Mouse (Mus musculus) stomach, embryonic 16.5 days (tissue): Measurements from ENCODE around the gene Gm44973. TPM values are rescaled to one million over a fixed set of nuclear protein-coding genes. Genes with fewer than 3 reads are reported as not detected.
A peak's percentile ranks its signal among the peaks of the same experiment; 100 is the strongest.
"Not testable (repeated sequence)": the region's sequence is repeated elsewhere in the genome, so short reads cannot be mapped to it uniquely, and the experiment has no call there.

Experiments used
- ATAC-seq: fragments of 200-750 bp; cut with Nextera tagmentation; 2 replicates; pipeline ENCODE4 v1.8.0; 2017; ENCODE audit warnings: moderate number of reproducible peaks, moderate TSS enrichment; ENCODE audit not compliant: insufficient read depth, low FRiP score
- H3K27ac ChIP-seq: fragments of 300-500 bp; sonication (generic); 2 replicates; pipeline ENCODE4 v1.5.1; 2014; ENCODE audit warnings: low read length
- H3K27me3 ChIP-seq: fragments of 300-500 bp; sonication (generic); 2 replicates; pipeline ENCODE4 v1.6.1; 2014; ENCODE audit warnings: low read length, control low read depth, mixed read lengths; ENCODE audit not compliant: control insufficient read depth, insufficient read depth
- H3K36me3 ChIP-seq: fragments of 300-500 bp; sonication (generic); 2 replicates; pipeline ENCODE4 v1.6.1; 2014; ENCODE audit warnings: low read length; ENCODE audit not compliant: control insufficient read depth, insufficient read depth
- H3K4me1 ChIP-seq: fragments of 300-500 bp; sonication (generic); 2 replicates; pipeline ENCODE4 v1.6.1; 2014; ENCODE audit warnings: low read length, control low read depth, mixed read lengths; ENCODE audit not compliant: control insufficient read depth, insufficient read depth
- H3K4me2 ChIP-seq: fragments of 300-500 bp; sonication (generic); 2 replicates; pipeline ENCODE4 v1.6.1; 2014; ENCODE audit warnings: low read depth, low read length, mixed read lengths
- H3K4me3 ChIP-seq: fragments of 300-500 bp; sonication (generic); replicated peaks from 2 replicates; pipeline ENCODE4 v1.5.1; 2014; ENCODE audit warnings: mild to moderate bottlenecking, low read length
- H3K9ac ChIP-seq: fragments of 300-500 bp; sonication (generic); 2 replicates; pipeline ENCODE4 v1.6.1; 2014; ENCODE audit warnings: low read length
- H3K9me3 ChIP-seq: fragments of 300-500 bp; sonication (generic); replicated peaks from 2 replicates; pipeline ENCODE4 v1.6.1; 2016; ENCODE audit warnings: low read length, control low read depth; ENCODE audit not compliant: control insufficient read depth
- WGBS: fragments of 180-500 bp; shearing (Covaris S2); extraction: QIAGEN DNeasy Blood & Tissue Kit; methylation state at CpG from one replicate; pipeline ENCODE4 v1.1.7; 2014; 5-methylcytosine and 5-hydroxymethylcytosine counted together
- polyA plus RNA-seq: library from polyadenylated mRNA; unstranded; fragments of >200 nt; fragmentation: Nextera tagmentation; extraction: Ambion mirVana; gene quantifications from 2 replicates; pipeline ENCODE4 v1.2.1, GENCODE M21; 2015

Gm44973 gene
- polyA plus RNA-seq, 1 experiment from 2014 or later, result 1.3 TPM

DNA sequence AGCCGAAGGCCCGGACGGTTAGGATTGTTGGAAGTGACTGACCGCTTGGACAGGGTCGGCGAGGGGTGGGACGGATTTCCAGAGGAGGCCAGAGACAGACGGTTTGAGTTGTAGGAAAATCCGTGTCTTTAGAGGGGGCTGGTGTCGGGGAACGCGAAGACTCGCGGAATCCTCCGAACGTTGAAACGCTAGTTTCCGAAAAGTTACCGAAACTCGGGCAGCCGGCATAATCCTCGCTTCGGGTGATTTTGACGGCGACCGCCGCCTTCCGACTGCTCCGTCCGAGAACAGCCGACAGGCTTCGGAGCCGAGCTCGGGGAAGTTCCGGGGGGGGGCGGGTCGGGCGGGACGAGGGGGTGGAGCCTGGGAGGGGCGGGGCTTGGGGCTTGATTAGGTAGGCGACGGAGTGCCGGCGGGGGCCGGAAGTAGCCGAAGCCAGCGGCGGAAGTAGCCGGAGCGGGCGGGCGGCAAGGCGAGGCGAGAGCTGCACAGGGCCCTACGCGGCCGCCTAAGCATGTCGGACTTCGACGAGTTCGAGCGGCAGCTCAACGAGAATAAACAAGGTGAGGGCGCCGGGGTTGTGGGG lies 46.6 kb downstream of the Gm44973 start, which contains the start of gene U2af2:
TSS of gene U2af2 (plus strand) at position 370 of the 586 bp plus-strand sequence.
- Histone ChIP-seq H3K4me3 (peak within 1 kb of the TSS; percentile 88), H3K4me1 (peaks cover 25% of the 10 kb centered on the region), H3K27ac (peak within 1 kb of the TSS; percentile 100), H3K36me3 (no peaks in the 10 kb centered on the region), H3K9me3 (no peaks in the 10 kb centered on the region), H3K27me3 (0 out of 2 replicates have a peak, but pooled peaks cover 1% of the 10 kb centered on the region), H3K4me2 (peak within 1 kb of the TSS; percentile 95), H3K9ac (peak within 1 kb of the TSS; percentile 96)
- WGBS, result under 1% methylated on average over 53 of the region's 65 CpGs
- peak; percentile 85 for ATAC-seq

DNA sequence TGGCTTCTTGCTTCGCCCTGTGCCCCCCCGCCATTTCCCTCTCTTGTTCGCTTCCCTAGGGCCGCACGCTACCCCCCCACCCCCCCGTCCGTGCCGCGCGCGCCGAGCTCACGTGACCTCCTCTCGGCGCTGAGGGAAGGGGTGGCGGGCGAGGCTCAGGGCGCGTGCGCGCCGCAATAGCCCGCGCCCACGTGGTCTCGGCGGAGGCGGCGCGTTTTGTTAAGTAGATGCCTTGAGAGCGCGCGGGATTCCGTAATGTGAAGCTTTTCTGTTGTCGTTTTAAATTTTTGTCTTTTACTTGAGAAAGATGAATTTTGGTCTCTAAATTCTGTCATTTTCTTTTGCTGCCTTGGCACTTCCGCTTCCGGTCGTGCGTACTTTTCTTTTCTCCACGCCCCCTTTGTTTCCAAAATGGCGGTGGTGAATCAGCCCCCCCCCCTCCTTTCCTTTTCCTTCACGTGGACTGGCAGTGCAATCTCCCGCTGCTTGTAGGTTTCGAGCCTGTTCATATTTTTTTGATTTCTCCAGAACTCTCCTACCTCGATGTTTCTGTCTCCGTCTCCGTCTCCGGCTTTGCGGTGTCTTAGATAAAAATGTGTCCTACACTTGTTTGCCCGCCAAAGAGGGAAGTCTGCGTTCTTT lies 47.2 kb downstream of the Gm44973 start:
- ATAC-seq, result peak; percentile 68
- WGBS, result 0% methylated on average over 51 of the region's 51 CpGs

DNA sequence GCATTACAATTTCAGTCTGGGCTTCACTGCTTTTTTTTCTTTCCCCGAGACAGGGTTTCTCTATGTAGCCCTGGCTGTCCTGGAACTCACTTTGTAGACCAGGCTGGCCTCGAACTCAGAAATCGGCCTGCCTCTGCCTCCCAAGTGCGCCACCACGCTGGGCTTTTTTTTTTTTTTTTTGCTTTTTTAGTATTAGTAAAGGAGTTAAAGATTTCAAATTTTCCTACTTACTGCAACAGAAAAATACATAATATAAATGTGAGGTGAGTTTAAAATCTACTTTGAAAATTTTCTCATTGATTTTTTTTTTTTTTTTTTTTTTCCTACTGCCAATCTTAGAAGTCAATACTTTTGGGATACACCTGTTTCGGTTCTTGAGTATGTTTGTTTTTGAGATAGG lies 49.6 kb downstream of the Gm44973 start:
- no peak for ATAC-seq
- Histone ChIP-seq H3K27ac (no peak overlapping the region), H3K4me1 (peaks cover 19% of the 10 kb centered on the region), H3K9ac (no peak overlapping the region), H3K36me3 (peaks cover 22% of the 10 kb centered on the region), H3K4me3 (no peak overlapping the region), H3K27me3 (no peaks in the 10 kb centered on the region), H3K9me3 (no peaks in the 10 kb centered on the region), H3K4me2 (no peak overlapping the region)
- WGBS, result 90% methylated on average over 6 of the region's 6 CpGs

More for the DNA sequence above, 47.2 kb downstream of the Gm44973 start:
- H3K4me1 ChIP-seq, result peaks cover 21% of the 10 kb centered on the region
- H3K36me3 ChIP-seq, result no peaks in the 10 kb centered on the region
- peak overlapping the region; percentile 96 for H3K9ac ChIP-seq
- H3K4me2 ChIP-seq, result peak overlapping the region; percentile 86
- peak overlapping the region; percentile 100 for H3K27ac ChIP-seq
- no peaks in the 10 kb centered on the region for H3K9me3 ChIP-seq
- H3K27me3 ChIP-seq, result no peaks in the 10 kb centered on the region
- H3K4me3 ChIP-seq, result peak overlapping the region; percentile 88

DNA sequence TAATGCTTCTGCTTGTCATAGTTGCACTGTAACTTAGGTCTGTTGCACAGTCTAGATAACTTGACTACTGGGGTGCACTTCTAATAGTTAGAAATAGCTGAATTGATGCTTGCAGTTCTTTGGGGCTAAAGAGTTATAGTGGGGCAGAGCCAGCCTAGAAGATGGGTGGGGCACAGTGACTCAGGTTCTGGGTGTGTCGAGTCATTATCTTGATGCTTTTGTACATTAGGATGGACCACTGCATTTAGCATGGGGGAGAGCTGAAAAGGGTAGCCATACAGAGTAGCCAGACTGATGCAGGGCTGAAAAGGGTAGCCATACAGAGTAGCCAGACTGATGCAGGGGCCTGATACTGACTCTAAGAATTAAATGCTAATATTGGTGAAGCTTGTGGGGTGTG lies 58.3 kb downstream of the Gm44973 start:
- Histone ChIP-seq H3K27ac (no peak overlapping the region), H3K4me2 (no peak overlapping the region), H3K36me3 (peaks cover 59% of the 10 kb centered on the region), H3K9me3 (no peaks in the 10 kb centered on the region), H3K4me1 (no peaks in the 10 kb centered on the region), H3K4me3 (no peak overlapping the region), H3K27me3 (no peaks in the 10 kb centered on the region), H3K9ac (no peak overlapping the region)
- 66% methylated on average over 1 of the region's 1 CpGs for WGBS
- ATAC-seq, result peak; percentile 14; the same call in 1 of the 2 replicates

DNA sequence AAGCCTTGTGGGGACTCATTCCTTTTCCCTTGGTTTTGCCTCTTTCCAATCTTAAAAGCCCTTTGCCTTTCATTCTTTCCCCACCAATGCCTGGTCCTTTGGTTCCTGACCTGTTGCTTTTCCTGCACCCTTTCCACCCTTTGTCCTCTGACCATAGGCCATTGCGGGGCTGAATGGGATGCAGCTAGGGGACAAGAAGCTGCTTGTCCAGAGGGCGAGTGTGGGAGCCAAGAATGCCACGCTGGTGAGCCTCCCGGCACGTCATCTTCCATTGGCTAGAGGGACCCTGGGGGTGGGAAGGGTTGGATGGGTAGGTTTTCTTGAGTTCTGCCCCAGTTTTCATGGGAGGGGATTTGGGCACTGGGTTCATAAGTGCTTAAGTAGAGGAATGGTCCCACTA lies 59.7 kb downstream of the Gm44973 start:
- H3K36me3 ChIP-seq, result peaks cover 45% of the 10 kb centered on the region
- no peak overlapping the region for H3K9ac ChIP-seq
- H3K9me3 ChIP-seq, result no peaks in the 10 kb centered on the region
- H3K27ac ChIP-seq, result no peak overlapping the region
- no peak for ATAC-seq
- 92% methylated on average over 5 of the region's 5 CpGs for WGBS
- no peak overlapping the region for H3K4me2 ChIP-seq
- H3K4me3 ChIP-seq, result no peak overlapping the region
- no peaks in the 10 kb centered on the region for H3K4me1 ChIP-seq
- H3K27me3 ChIP-seq, result no peaks in the 10 kb centered on the region

DNA sequence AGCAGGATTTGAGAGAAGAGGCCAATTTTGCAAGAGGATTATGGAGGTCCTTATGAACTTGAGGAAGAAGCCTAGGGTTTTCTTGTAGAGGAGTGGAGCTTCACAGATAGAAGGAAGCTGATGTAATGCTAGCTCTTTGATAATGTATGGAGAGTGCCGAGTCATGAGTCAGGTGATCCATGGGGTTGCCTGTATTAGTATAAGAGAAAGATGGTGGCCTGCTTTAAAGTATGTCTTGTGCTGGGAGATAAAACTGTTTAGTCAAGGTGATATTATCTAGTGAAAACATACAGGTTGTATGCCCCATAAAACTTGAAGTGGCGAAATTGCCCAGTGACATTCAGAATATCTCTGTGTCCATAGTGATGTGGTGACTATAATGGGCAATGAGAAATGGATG lies 61.6 kb downstream of the Gm44973 start:
- peaks cover 27% of the 10 kb centered on the region for H3K36me3 ChIP-seq
- ATAC-seq, result no peak
- no peaks in the 10 kb centered on the region for H3K27me3 ChIP-seq
- H3K4me1 ChIP-seq, result peaks cover 8% of the 10 kb centered on the region; the same call in 1 of the 2 replicates
- no peak overlapping the region for H3K4me3 ChIP-seq
- H3K4me2 ChIP-seq, result no peak overlapping the region
- no peaks in the 10 kb centered on the region for H3K9me3 ChIP-seq
- WGBS, result 67% methylated on average over 2 of the region's 2 CpGs
- no peak overlapping the region for H3K27ac ChIP-seq
- H3K9ac ChIP-seq, result no peak overlapping the region

DNA sequence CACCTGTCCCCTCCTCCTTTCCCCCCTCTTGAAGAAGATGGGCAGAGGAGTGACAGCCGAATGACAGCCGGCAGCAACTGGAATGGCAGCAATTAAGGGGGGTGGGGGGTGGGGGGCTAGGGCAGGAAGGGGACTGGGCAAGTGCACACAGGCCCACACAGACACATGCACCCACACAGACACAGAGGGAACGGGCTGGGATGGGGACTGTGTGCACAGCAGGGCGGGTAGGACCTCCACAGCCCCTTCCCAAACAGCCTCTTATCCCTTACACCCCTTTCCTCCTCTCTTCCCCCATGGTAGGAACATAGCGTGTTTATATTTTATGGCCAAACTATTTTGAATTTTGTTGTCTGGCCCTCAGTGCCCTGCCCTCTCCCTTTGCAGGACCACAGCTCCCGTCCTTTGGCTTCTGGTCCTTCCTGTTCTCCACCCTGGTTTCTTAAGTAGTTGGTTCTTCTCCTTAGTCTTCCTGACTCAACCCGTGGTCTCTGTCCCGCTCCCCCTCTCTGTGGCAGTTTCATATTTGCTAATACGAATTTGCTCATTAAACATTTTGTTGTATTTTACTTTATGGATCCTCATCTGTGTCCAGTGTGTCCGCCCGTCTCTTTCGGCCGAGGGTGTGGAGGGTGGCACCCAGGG lies 64.2 kb downstream of the Gm44973 start:
- not testable (repeated sequence) for H3K27me3 ChIP-seq, ATAC-seq, H3K9me3 ChIP-seq
- Histone ChIP-seq H3K36me3 (peaks cover 26% of the 10 kb centered on the region), H3K4me3 (peak overlapping the region; percentile 100), H3K27ac (peak overlapping the region; percentile 95), H3K4me1 (peaks cover 21% of the 10 kb centered on the region; the same call in 1 of the 2 replicates), H3K4me2 (peak overlapping the region; percentile 87), H3K9ac (peak overlapping the region; percentile 98)
- WGBS, result 41% methylated on average over 10 of the region's 13 CpGs

DNA sequence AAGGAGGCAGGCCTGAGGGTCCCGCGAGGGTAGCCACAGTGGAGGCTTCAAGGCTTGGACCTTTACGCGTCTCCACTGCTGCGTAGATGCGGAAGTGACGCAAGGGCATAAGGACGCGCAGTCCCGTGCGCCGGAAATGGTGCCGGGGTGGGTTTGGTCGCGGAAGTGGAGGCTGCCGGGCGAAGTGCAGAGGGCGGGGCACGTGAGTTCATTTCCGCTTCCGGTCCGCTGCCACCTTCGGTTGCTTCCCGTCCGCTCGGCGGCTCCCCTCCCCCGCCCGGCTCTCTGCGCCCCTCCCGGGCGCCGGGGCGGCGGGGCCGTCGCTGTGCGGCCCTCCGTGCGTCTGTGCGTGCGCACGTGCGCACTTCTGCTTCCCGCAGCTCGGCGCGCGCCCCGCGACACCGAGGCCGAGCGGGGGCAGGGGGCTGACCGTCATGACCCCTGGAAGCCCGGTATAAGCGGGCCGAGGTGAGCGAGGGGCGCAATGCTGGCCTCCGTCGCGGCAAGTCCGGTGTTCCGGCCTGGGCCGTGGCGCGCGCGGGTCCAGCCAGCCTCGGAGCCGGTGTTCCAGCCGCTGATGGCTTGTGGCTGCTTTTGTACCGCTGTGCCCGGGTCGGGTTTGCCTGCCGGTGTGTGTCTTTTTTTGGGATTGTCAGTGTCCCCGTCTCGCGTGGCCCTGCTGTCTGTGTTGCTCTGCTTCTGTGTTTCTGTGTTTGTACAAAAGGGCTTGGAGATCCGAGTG lies 64.9 kb downstream of the Gm44973 start, which contains the start of gene Epn1:
TSS of gene Epn1 (plus strand) at position 226 of the 742 bp plus-strand sequence.
- ATAC-seq, result peak; percentile 97
- peak within 1 kb of the TSS; percentile 95 for H3K27ac ChIP-seq
- peaks cover 23% of the 10 kb centered on the region for H3K36me3 ChIP-seq
- H3K27me3 ChIP-seq, result no peaks in the 10 kb centered on the region
- H3K4me2 ChIP-seq, result peak within 1 kb of the TSS; percentile 87
- H3K9me3 ChIP-seq, result no peaks in the 10 kb centered on the region
- WGBS, result under 1% methylated on average over 80 of the region's 81 CpGs
- H3K9ac ChIP-seq, result peak within 1 kb of the TSS; percentile 98
- H3K4me3 ChIP-seq, result peak within 1 kb of the TSS; percentile 100
- H3K4me1 ChIP-seq, result peaks cover 21% of the 10 kb centered on the region; the same call in 1 of the 2 replicates
